ENCODE assay signal across 27 mouse cellular contexts in genomic region chr6:117156846-117157245, GRCm38 (mm10). TPM values are rescaled to one million over a fixed set of nuclear protein-coding genes. Genes with fewer than 3 reads are reported as not detected.
"Had no signal": no experiment of that assay in that cellular context is flagged by ENCODE, and none has a peak within 500 bp of the region (broad histone marks: within the 10 kb centered on the region; RNA-seq: fewer than 3 reads in every experiment).

No protein-coding gene starts in this region.

- DNase-seq: gastrocnemius, postnatal 14 days; heart, postnatal 10 days; heart, postnatal 4 days; kidney, adult 18-20 months; kidney, adult 9 months; kidney, postnatal 10 days; kidney, postnatal 25 days; kidney, postnatal 4 days; left cerebral cortex, postnatal 4 days; liver; liver, embryonic 13.5 days had no signal

- H3K9me3 ChIP-seq: heart, embryonic 10.5 days; heart, embryonic 12.5 days; hindbrain, embryonic 10.5 days; hindbrain, embryonic 12.5 days; intestine, embryonic 15.5 days; kidney, embryonic 15.5 days; limb, embryonic 12.5 days; liver, embryonic 13.5 days; liver, embryonic 15.5 days had no signal

- H3K4me2 ChIP-seq: heart, embryonic 12.5 days; hindbrain, embryonic 12.5 days; hindbrain, embryonic 14.5 days; intestine, embryonic 15.5 days; kidney, embryonic 15.5 days; limb, embryonic 12.5 days; liver, embryonic 11.5 days; liver, embryonic 13.5 days; liver, embryonic 15.5 days had no signal

- H3K27me3 ChIP-seq: hindbrain, embryonic 12.5 days; intestine, embryonic 15.5 days; liver, embryonic 15.5 days had no signal

- H3K4me1 ChIP-seq: heart, embryonic 12.5 days; liver, embryonic 13.5 days; liver, embryonic 15.5 days had no signal

- H3K36me3 ChIP-seq: heart, embryonic 10.5 days; heart, embryonic 12.5 days; hindbrain, embryonic 10.5 days; hindbrain, embryonic 12.5 days; intestine, embryonic 15.5 days; kidney, embryonic 15.5 days; limb, embryonic 12.5 days; liver, embryonic 13.5 days; liver, embryonic 15.5 days had no signal

- H3K4me3 ChIP-seq: heart, embryonic 10.5 days; heart, embryonic 12.5 days; hindbrain, embryonic 10.5 days; hindbrain, embryonic 12.5 days; intestine, embryonic 15.5 days; kidney, embryonic 15.5 days; layer of hippocampus, adult 2 months; left cerebral cortex, adult 2 months; limb, embryonic 12.5 days; liver, embryonic 13.5 days; liver, embryonic 15.5 days had no signal

- ATAC-seq: hindbrain, embryonic 16.5 days; inflammation-experienced regulatory T-cells, adult 6 months; intestine, postnatal 0 days had no signal

- H3K27ac ChIP-seq: heart, embryonic 10.5 days; hindbrain, embryonic 10.5 days; hindbrain, embryonic 12.5 days; hindbrain, embryonic 14.5 days; intestine, embryonic 15.5 days; kidney, embryonic 15.5 days; layer of hippocampus, adult 2 months; left cerebral cortex, adult 2 months; limb, embryonic 12.5 days; liver, embryonic 13.5 days; liver, embryonic 15.5 days had no signal

- H3K9ac ChIP-seq: heart, embryonic 12.5 days; hindbrain, embryonic 12.5 days; hindbrain, embryonic 14.5 days; intestine, embryonic 15.5 days; kidney, embryonic 15.5 days; limb, embryonic 12.5 days; liver, embryonic 13.5 days; liver, embryonic 15.5 days had no signal

RNA-seq across cellular contexts. Expression of gene Cxcl12, which starts 11.5 kb away (rescaled TPM):
- total RNA-seq: granulocyte monocyte progenitor cell, adult 5-6 weeks had no signal
- polyA plus RNA-seq: inflammation-experienced regulatory T-cells, adult 6 months had no signal
